Mouse (Mus musculus): ENCODE data around the gene Nt5c2.
"Not testable (repeated sequence)": the region's sequence is repeated elsewhere in the genome, so short reads cannot be mapped to it uniquely, and the experiment has no call there.

Gene Nt5c2

GRCm38 (mm10) chr19:46984726-46985622, 30.0 kb downstream of the Nt5c2 start:
- no peak for DNase-seq

GRCm38 (mm10) chr19:46983966-46984380, 31.0 kb downstream of the Nt5c2 start:
- DNase-seq, result no peak

GRCm38 (mm10) chr19:46983352-46983965, 31.5 kb downstream of the Nt5c2 start:
- DNase-seq, result peak; percentile 47

GRCm38 (mm10) chr19:46981462-46981861, 33.5 kb downstream of the Nt5c2 start:
- no peak for DNase-seq

GRCm38 (mm10) chr19:46979781-46980105, 35.2 kb downstream of the Nt5c2 start:
- peak; percentile 42 for DNase-seq

- DNase-seq, result no peak
These were observed 35.8 kb downstream of the Nt5c2 start for GRCm38 (mm10) chr19:46978920-46979780.

GRCm38 (mm10) chr19:46978069-46978468, 36.9 kb downstream of the Nt5c2 start:
- not testable (repeated sequence) for DNase-seq

GRCm38 (mm10) chr19:46977460-46977859, 37.5 kb downstream of the Nt5c2 start:
- peak; percentile 71 for DNase-seq

GRCm38 (mm10) chr19:46976743-46977142, 38.2 kb downstream of the Nt5c2 start:
- DNase-seq, result no peak

GRCm38 (mm10) chr19:46975997-46976396, 39.0 kb downstream of the Nt5c2 start:
- no peak for DNase-seq

- DNase-seq, result peak; percentile 55
These were observed 39.4 kb downstream of the Nt5c2 start for GRCm38 (mm10) chr19:46975565-46975964.

GRCm38 (mm10) chr19:46972159-46972558, 42.8 kb downstream of the Nt5c2 start:
- no peak for DNase-seq

- no peak for DNase-seq
These were observed 43.2 kb downstream of the Nt5c2 start for GRCm38 (mm10) chr19:46971712-46972111.

- DNase-seq, result no peak
These were observed 43.8 kb downstream of the Nt5c2 start for GRCm38 (mm10) chr19:46971051-46971689.

- no peak for DNase-seq
These were observed 44.7 kb downstream of the Nt5c2 start for GRCm38 (mm10) chr19:46970121-46970729.

- peak; percentile 74 for DNase-seq
These were observed 45.5 kb downstream of the Nt5c2 start for GRCm38 (mm10) chr19:46969286-46969985.

- DNase-seq, result no peak
These were observed 46.1 kb downstream of the Nt5c2 start for GRCm38 (mm10) chr19:46968833-46969232.

GRCm38 (mm10) chr19:46967861-46968260, 47.1 kb downstream of the Nt5c2 start:
- no peak for DNase-seq

- DNase-seq, result no peak
These were observed 48.6 kb downstream of the Nt5c2 start for GRCm38 (mm10) chr19:46966330-46966729.

- DNase-seq, result no peak
These were observed 49.5 kb downstream of the Nt5c2 start for GRCm38 (mm10) chr19:46965496-46965895.

- no peak for DNase-seq
These were observed 50.6 kb downstream of the Nt5c2 start for GRCm38 (mm10) chr19:46964353-46964752.

- no peak for DNase-seq
These were observed 51.5 kb downstream of the Nt5c2 start for GRCm38 (mm10) chr19:46963440-46963839.

All from kidney, adult 18-20 months (tissue).